8 mouse cellular contexts compared by ENCODE assay signal in genomic region chr17:72837140-72837712, GRCm38 (mm10). TPM values are rescaled to one million over a fixed set of nuclear protein-coding genes. Genes with fewer than 3 reads are reported as not detected.
DNase-seq lines count a peak whose midpoint lies in the region; ATAC-seq lines count a peak whose summit lies in the region.

No protein-coding gene starts in this region.

- peaks cover 9% of the 10 kb centered on the region; the same call in 1 of the 2 replicates for H3K4me1 ChIP-seq in intestine, embryonic 14.5 days (replicated peaks; ENCODE audit: control insufficient read depth, insufficient read depth, low read length)

- intact Hi-C loops in gastrocnemius, postnatal 14 days (cut with DNase I; ENCODE audit: low total_unique reads) = no loop called here
- intact Hi-C loops in left cerebral cortex, postnatal 14 days (cut with DNase I) = no loop called here

- peak overlapping the region; percentile 82 for H3K4me3 ChIP-seq in intestine, embryonic 14.5 days (ENCODE audit: low read depth, low read length)

- no peaks in the 10 kb centered on the region for H3K27me3 ChIP-seq in intestine, embryonic 14.5 days (replicated peaks; ENCODE audit: control insufficient read depth, insufficient read depth, low read length)

- no peaks in the 10 kb centered on the region for H3K9me3 ChIP-seq in intestine, embryonic 14.5 days (ENCODE audit: control insufficient read depth, low read length)

- DNase-seq in adrenal gland, adult 2 months = peak; percentile 96
- peak; percentile 89 for DNase-seq in embryo, embryonic 10.5 days (ENCODE audit: low spot score)
- DNase-seq in gastrocnemius, postnatal 14 days = peak; percentile 94
- peak; percentile 96 for DNase-seq in intestine, embryonic 14.5 days (ENCODE audit: low spot score)
- DNase-seq in left cerebral cortex, postnatal 14 days (ENCODE audit: low spot score in 2 of 2) = peak; percentile 93
- DNase-seq in right cerebral cortex, postnatal 36 days (ENCODE audit: low spot score in 2 of 2) = peak; percentile 89 to 90
- DNase-seq in urinary bladder, postnatal 4 days (ENCODE audit: low spot score in 2 of 2) = peak; percentile 90 to 93

- no peaks in the 10 kb centered on the region for H3K36me3 ChIP-seq in intestine, embryonic 14.5 days (ENCODE audit: control insufficient read depth, insufficient read depth, low read length)

- H3K9ac ChIP-seq in intestine, embryonic 14.5 days (ENCODE audit: low read length) = peak overlapping the region; percentile 89

- under 1% methylated on average over 52 of the region's 77 CpGs for WGBS in intestine, embryonic 14.5 days

- H3K4me2 ChIP-seq in intestine, embryonic 14.5 days (ENCODE audit: low read length) = peak overlapping the region; percentile 67

- peak overlapping the region; percentile 95 for H3K27ac ChIP-seq in intestine, embryonic 14.5 days (ENCODE audit: low read depth)

- peak; percentile 56 for ATAC-seq in intestine, embryonic 14.5 days (replicated peaks; ENCODE audit: low FRiP score, low TSS enrichment, low read depth)
- ATAC-seq in megakaryocyte-erythroid progenitor cell, adult 5-6 weeks (replicated peaks; ENCODE audit: low FRiP score, low TSS enrichment, poor library complexity, severe bottlenecking) = peak; percentile 58

RNA-seq across cellular contexts. Expression of gene Ypel5, which starts 1.0 kb away (rescaled TPM):
- total RNA-seq in adrenal gland, adult 2 months (2021) = 10 to 100 TPM; 54.6 to 78.9 TPM
- polyA plus RNA-seq in adrenal gland, adult 2 months (2012; rRNA removed) = 12.3 and 13.1 TPM in 2 replicates
- 10 to 100 TPM; 21.5 to 23.7 TPM for total RNA-seq in gastrocnemius, postnatal 14 days (2021)
- polyA plus RNA-seq in intestine, embryonic 14.5 days (2014; fragmentation: Nextera tagmentation; extraction: Ambion mirVana) = 35.9 and 39.1 TPM in 2 replicates
- 10 to 100 TPM; 60.6 to 61.4 TPM for total RNA-seq in left cerebral cortex, postnatal 14 days (2021)
- 6.6 and 13.3 TPM in 2 replicates for total RNA-seq in megakaryocyte-erythroid progenitor cell, adult 5-6 weeks (2014; fragmentation: Nextera tagmentation)
- 11.1 and 27.8 TPM in 2 replicates for total RNA-seq in megakaryocyte-erythroid progenitor cell, adult 5-6 weeks (2017)

Comparison
In these comparisons a context has a peak if more than half of its experiments do, and no peak if none do; other contexts are left out.
1. Peak in every context shown above with its lines: DNase-seq, ATAC-seq, H3K4me3 ChIP-seq and H3K27ac ChIP-seq.